In genomic region chr8:110177359-110178155, GRCm38 (mm10) we compare ENCODE assay signal across 9 mouse cellular contexts. TPM values are rescaled to one million over a fixed set of nuclear protein-coding genes. Genes with fewer than 3 reads are reported as not detected.
A peak's percentile ranks its signal among the peaks of the same experiment; 100 is the strongest.
DNase-seq lines count a peak whose midpoint lies in the region; ATAC-seq lines count a peak whose summit lies in the region.
"Had no signal": no experiment of that assay in that cellular context is flagged by ENCODE, and none has a peak within 500 bp of the region (broad histone marks: within the 10 kb centered on the region; RNA-seq: fewer than 3 reads in every experiment).

No protein-coding gene starts in this region.

- no peak overlapping the region for H3K4me2 ChIP-seq in forebrain, embryonic 14.5 days (ENCODE audit: low read length)
- peak overlapping the region; percentile 41 for H3K4me2 ChIP-seq in intestine, embryonic 15.5 days (replicated peaks)
- H3K4me2 ChIP-seq: liver, embryonic 15.5 days had no signal

- peaks cover 9% of the 10 kb centered on the region for H3K4me1 ChIP-seq in forebrain, embryonic 14.5 days (ENCODE audit: control insufficient read depth, insufficient read depth, low read length)
- no peaks in the 10 kb centered on the region for H3K4me1 ChIP-seq in intestine, embryonic 15.5 days (replicated peaks)
- H3K4me1 ChIP-seq: liver, embryonic 15.5 days had no signal

- no peak overlapping the region for H3K4me3 ChIP-seq in forebrain, embryonic 14.5 days (ENCODE audit: low read depth, low read length)
- H3K4me3 ChIP-seq in intestine, embryonic 15.5 days (replicated peaks), result peak overlapping the region; percentile 5; the same call in 1 of the 2 replicates
- H3K4me3 ChIP-seq: liver, embryonic 15.5 days had no signal

- peak overlapping the region; percentile 65 for H3K27ac ChIP-seq in forebrain, embryonic 14.5 days (ENCODE audit: low read depth, low read length)
- no peak overlapping the region for H3K27ac ChIP-seq in intestine, embryonic 15.5 days
- H3K27ac ChIP-seq: liver, embryonic 15.5 days had no signal

- no peaks in the 10 kb centered on the region for H3K9me3 ChIP-seq in forebrain, embryonic 14.5 days (replicated peaks; ENCODE audit: control insufficient read depth, low read length)
- H3K9me3 ChIP-seq in intestine, embryonic 15.5 days, result no peaks in the 10 kb centered on the region
- H3K9me3 ChIP-seq: liver, embryonic 15.5 days had no signal

- no peak overlapping the region for H3K9ac ChIP-seq in forebrain, embryonic 14.5 days (ENCODE audit: low read length)
- peak overlapping the region; percentile 11; the same call in 1 of the 2 replicates for H3K9ac ChIP-seq in intestine, embryonic 15.5 days
- H3K9ac ChIP-seq: liver, embryonic 15.5 days had no signal

- WGBS in forebrain, embryonic 14.5 days, result 29% methylated on average over 22 of the region's 22 CpGs
- WGBS in intestine, embryonic 15.5 days, result 18% methylated on average over 22 of the region's 22 CpGs

- peak; percentile 6 to 7 for DNase-seq in heart, adult 18-20 months
- no peak for DNase-seq in heart, postnatal 25 days (ENCODE audit: low spot score)
- peak; percentile 50 for DNase-seq in Muller cell, postnatal 12 days (ENCODE audit: inconsistent ontology term)
- peak; percentile 73 for DNase-seq in forebrain, embryonic 14.5 days (ENCODE audit: low spot score)
- DNase-seq in right cerebral cortex, postnatal 10 days (ENCODE audit: low spot score in 2 of 2), result peak; percentile 72 to 74
- DNase-seq in yolk sac, embryonic 10.5 days (ENCODE audit: low spot score), result no peak
- no peak for DNase-seq in thymus, postnatal 4 days

- intact Hi-C loops in heart, postnatal 25 days (cut with DNase I), result no loop called here

- peak; percentile 84 for ATAC-seq in forebrain, embryonic 14.5 days
- peak; percentile 55; the same call in 1 of the 2 replicates for ATAC-seq in intestine, embryonic 15.5 days

- H3K36me3 ChIP-seq in forebrain, embryonic 14.5 days (ENCODE audit: control insufficient read depth, insufficient read depth, low read length), result no peaks in the 10 kb centered on the region
- H3K36me3 ChIP-seq in intestine, embryonic 15.5 days, result no peaks in the 10 kb centered on the region
- H3K36me3 ChIP-seq: liver, embryonic 15.5 days had no signal

- no peaks in the 10 kb centered on the region for H3K27me3 ChIP-seq in forebrain, embryonic 14.5 days (replicated peaks; ENCODE audit: control insufficient read depth, insufficient read depth, low read length)
- H3K27me3 ChIP-seq in intestine, embryonic 15.5 days (replicated peaks), result peaks cover 3% of the 10 kb centered on the region; the same call in 1 of the 2 replicates

RNA-seq across cellular contexts. Expression of gene Calb2, which starts 9.5 kb away (rescaled TPM):
- total RNA-seq in heart, adult 18-20 months (2021), result not detected
- not detected for total RNA-seq in heart, postnatal 25 days (2021)
- polyA plus RNA-seq in forebrain, embryonic 14.5 days (2014; fragmentation: Nextera tagmentation; extraction: Ambion mirVana), result 93.2 and 128 TPM in 2 replicates
- polyA plus RNA-seq in intestine, embryonic 15.5 days (2015; fragmentation: Nextera tagmentation; extraction: Ambion mirVana), result 0.13 and 0.38 TPM in 2 replicates
- polyA plus RNA-seq: liver, embryonic 15.5 days had no signal

RNA-seq across cellular contexts. Expression of gene Cmtr2, which starts 37.9 kb away (rescaled TPM):
- 1 to 10 TPM; 2.4 to 3.3 TPM for total RNA-seq in heart, adult 18-20 months (2021)
- 1 to 10 TPM; 2.6 to 2.8 TPM for total RNA-seq in heart, postnatal 25 days (2021)
- 12.9 and 14.4 TPM in 2 replicates for polyA plus RNA-seq in forebrain, embryonic 14.5 days (2014; fragmentation: Nextera tagmentation; extraction: Ambion mirVana)
- polyA plus RNA-seq in intestine, embryonic 15.5 days (2015; fragmentation: Nextera tagmentation; extraction: Ambion mirVana), result 8.5 and 9.1 TPM in 2 replicates

Comparison
In these comparisons a context has a peak if more than half of its experiments do, and no peak if none do; other contexts are left out.
1. DNase-seq: peak in heart, adult 18-20 months (2 of 2), Muller cell, postnatal 12 days (single experiment), forebrain, embryonic 14.5 days (single experiment) and right cerebral cortex, postnatal 10 days (2 of 2); none in heart, postnatal 25 days (single experiment), yolk sac, embryonic 10.5 days (single experiment) and thymus, postnatal 4 days (single experiment).